Mouse (Mus musculus) liver, embryonic 14.5 days (tissue): ENCODE data around the gene Cacna1s.

ENCODE experiments used
- CTCF ChIP-seq: IDR thresholded peaks from 2 replicates; pipeline ENCODE4 v1.5.1; 2016; ENCODE audit warnings: antibody characterized with exemption, low read depth, control low read depth
- EP300 ChIP-seq: IDR thresholded peaks from 2 replicates; pipeline ENCODE4 v1.6.1; 2016; ENCODE audit warnings: antibody characterized with exemption, low read depth

DNA sequence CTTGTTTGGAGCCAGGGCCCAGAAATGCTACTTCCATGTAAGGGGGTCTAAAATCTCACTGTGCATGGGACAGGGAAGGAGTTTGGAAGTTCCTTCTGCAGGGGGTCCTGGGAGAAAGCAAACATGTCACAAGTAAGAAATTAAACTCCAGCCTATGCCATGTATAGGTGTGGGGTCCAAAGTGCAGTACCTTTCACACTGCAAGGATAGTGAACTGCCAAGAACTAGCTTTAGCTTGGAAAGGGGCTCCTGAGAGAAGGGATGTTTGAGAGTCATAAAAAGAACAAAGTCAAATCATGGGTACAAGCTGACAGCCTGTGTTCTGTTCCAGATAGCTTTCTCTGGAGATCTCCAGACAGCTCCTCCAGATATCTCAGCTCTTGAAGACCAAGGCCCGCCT lies 28.6 kb downstream of the Cacna1s start:
- TF ChIP-seq CTCF: no peak
- TF ChIP-seq EP300: no peak
